ENCODE assay signal across 8 mouse cellular contexts in the genomic region with DNA sequence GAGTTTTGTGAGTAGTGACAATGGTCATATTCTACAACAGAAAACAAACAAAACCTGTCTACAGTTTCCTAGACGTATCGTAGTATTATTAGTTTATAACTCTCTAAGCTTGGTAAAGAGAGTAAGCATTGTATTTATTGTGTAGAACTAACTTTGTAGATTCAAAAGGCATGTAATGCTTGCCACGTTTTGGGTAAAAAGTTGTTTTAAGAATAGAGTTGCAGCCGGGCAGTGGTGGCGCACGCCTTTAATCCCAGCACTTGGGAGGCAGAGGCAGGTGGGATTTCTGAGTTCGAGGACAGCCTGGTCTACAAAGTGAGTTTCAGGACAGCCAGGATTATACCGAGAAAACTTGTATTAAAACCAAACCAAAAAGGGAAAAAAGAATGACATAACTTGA. TPM values are rescaled to one million over a fixed set of nuclear protein-coding genes. Genes with fewer than 3 reads are reported as not detected.
A peak's percentile ranks its signal among the peaks of the same experiment; 100 is the strongest.
DNase-seq lines count a peak whose midpoint lies in the region; ATAC-seq and TF ChIP-seq lines count a peak whose summit lies in the region.

No protein-coding gene starts in this region.

- no peak for TF ChIP-seq CTCF in intestine, postnatal 0 days (IDR thresholded peaks at IDR 0.05; ENCODE audit: low read depth)

- WGBS in embryonic facial prominence, embryonic 13.5 days, result 14% methylated on average over 8 of the region's 8 CpGs
- whole genome bisulfite sequencing in intestine, postnatal 0 days, result 10% methylated on average over 8 of the region's 8 CpGs
- WGBS in neural tube, embryonic 15.5 days, result 15% methylated on average over 8 of the region's 8 CpGs

- peaks cover 22% of the 10 kb centered on the region for H3K36me3 ChIP-seq in megakaryocyte, embryonic 14.5 days (replicated peaks; ENCODE audit: low read length)
- peaks cover 16% of the 10 kb centered on the region for H3K36me3 ChIP-seq in embryonic facial prominence, embryonic 13.5 days
- peaks cover 11% of the 10 kb centered on the region; the same call in 1 of the 2 replicates for H3K36me3 ChIP-seq in intestine, postnatal 0 days (ENCODE audit: control insufficient read depth, insufficient read depth)
- H3K36me3 ChIP-seq in neural tube, embryonic 15.5 days, result no peaks in the 10 kb centered on the region; the same call in 1 of the 2 replicates

- ATAC-seq in megakaryocyte, adult 5-6 weeks (ENCODE audit: poor library complexity, severe bottlenecking), result no peak
- no peak for ATAC-seq in embryonic facial prominence, embryonic 13.5 days (ENCODE audit: insufficient number of reproducible peaks, insufficient read depth, low FRiP score, low TSS enrichment, low read depth)
- no peak for ATAC-seq in intestine, postnatal 0 days
- ATAC-seq in neural tube, embryonic 15.5 days (ENCODE audit: low FRiP score), result no peak

- peak overlapping the region; percentile 86 for H3K9ac ChIP-seq in embryonic facial prominence, embryonic 13.5 days
- peak overlapping the region; percentile 47 for H3K9ac ChIP-seq in intestine, postnatal 0 days (ENCODE audit: low read depth, low read length)
- H3K9ac ChIP-seq in neural tube, embryonic 15.5 days (replicated peaks), result peak overlapping the region; percentile 69

- peak overlapping the region; percentile 99 for H3K4me3 ChIP-seq in megakaryocyte, embryonic 14.5 days (replicated peaks)
- peak overlapping the region; percentile 89 for H3K4me3 ChIP-seq in embryonic facial prominence, embryonic 13.5 days
- peak overlapping the region; percentile 76 for H3K4me3 ChIP-seq in intestine, postnatal 0 days (ENCODE audit: low read depth, low read length)
- H3K4me3 ChIP-seq in neural tube, embryonic 15.5 days (replicated peaks), result peak overlapping the region; percentile 92

- H3K4me1 ChIP-seq in megakaryocyte, embryonic 14.5 days, result peaks cover 39% of the 10 kb centered on the region
- peaks cover 7% of the 10 kb centered on the region for H3K4me1 ChIP-seq in embryonic facial prominence, embryonic 13.5 days
- no peaks in the 10 kb centered on the region; the same call in 1 of the 2 replicates for H3K4me1 ChIP-seq in intestine, postnatal 0 days (replicated peaks; ENCODE audit: control insufficient read depth, insufficient read depth, low read length)
- H3K4me1 ChIP-seq in neural tube, embryonic 15.5 days, result peaks cover 12% of the 10 kb centered on the region

- no peaks in the 10 kb centered on the region for H3K9me3 ChIP-seq in megakaryocyte, embryonic 14.5 days
- no peaks in the 10 kb centered on the region for H3K9me3 ChIP-seq in embryonic facial prominence, embryonic 13.5 days
- no peaks in the 10 kb centered on the region for H3K9me3 ChIP-seq in intestine, postnatal 0 days (ENCODE audit: control insufficient read depth)
- no peaks in the 10 kb centered on the region for H3K9me3 ChIP-seq in neural tube, embryonic 15.5 days (replicated peaks)

- DNase-seq in spleen, adult 18-20 months, result no peak
- no peak for DNase-seq in right cerebral cortex, postnatal 14 days
- DNase-seq in kidney, postnatal 10 days, result no peak

- H3K27ac ChIP-seq in embryonic facial prominence, embryonic 13.5 days, result no peak overlapping the region
- no peak overlapping the region for H3K27ac ChIP-seq in intestine, postnatal 0 days (ENCODE audit: low read depth, low read length)
- H3K27ac ChIP-seq in neural tube, embryonic 15.5 days (replicated peaks), result no peak overlapping the region

- no peaks in the 10 kb centered on the region for H3K27me3 ChIP-seq in megakaryocyte, embryonic 14.5 days (replicated peaks)
- no peaks in the 10 kb centered on the region for H3K27me3 ChIP-seq in embryonic facial prominence, embryonic 13.5 days
- no peaks in the 10 kb centered on the region for H3K27me3 ChIP-seq in intestine, postnatal 0 days (replicated peaks; ENCODE audit: control insufficient read depth, insufficient read depth, low read length)
- H3K27me3 ChIP-seq in neural tube, embryonic 15.5 days (replicated peaks), result no peaks in the 10 kb centered on the region

- peak overlapping the region; percentile 65 for H3K4me2 ChIP-seq in embryonic facial prominence, embryonic 13.5 days
- H3K4me2 ChIP-seq in intestine, postnatal 0 days (replicated peaks; ENCODE audit: low read depth), result peak overlapping the region; percentile 67
- peak overlapping the region; percentile 64 for H3K4me2 ChIP-seq in neural tube, embryonic 15.5 days

RNA-seq across cellular contexts. Expression of a gene that starts 22.4 kb away (rescaled TPM):
- polyA plus RNA-seq in megakaryocyte, embryonic 14.5 days (2012; ENCODE audit: insufficient read depth, low replicate concordance), result 1.1 TPM in 1 of 2 replicates, not detected in the other
- 22.4 and 32.9 TPM in 2 replicates for total RNA-seq in megakaryocyte, adult 5-6 weeks (2015)
- 23.7 and 31.8 TPM in 2 replicates for total RNA-seq in megakaryocyte, adult 5-6 weeks (2017)
- polyA plus RNA-seq in embryonic facial prominence, embryonic 13.5 days (2015; fragmentation: Nextera tagmentation; extraction: Ambion mirVana), result 50.4 and 51.9 TPM in 2 replicates
- 13.0 and 13.8 TPM in 2 replicates for polyA plus RNA-seq in intestine, postnatal 0 days (2015; fragmentation: Nextera tagmentation; extraction: Ambion mirVana)
- 49.3 and 54.1 TPM in 2 replicates for polyA plus RNA-seq in neural tube, embryonic 15.5 days (2015; fragmentation: Nextera tagmentation; extraction: Ambion mirVana)

RNA-seq across cellular contexts. Expression of a gene that starts 22.6 kb away (rescaled TPM):
- polyA plus RNA-seq in megakaryocyte, embryonic 14.5 days (2012; ENCODE audit: insufficient read depth, low replicate concordance), result 0.09 TPM in 1 of 2 replicates, not detected in the other
- total RNA-seq in megakaryocyte, adult 5-6 weeks (2015), result 4.6 and 4.7 TPM in 2 replicates
- 1.8 and 3.1 TPM in 2 replicates for total RNA-seq in megakaryocyte, adult 5-6 weeks (2017)
- polyA plus RNA-seq in embryonic facial prominence, embryonic 13.5 days (2015; fragmentation: Nextera tagmentation; extraction: Ambion mirVana), result 16.9 and 20.6 TPM in 2 replicates
- 11.3 TPM in 2 replicates for polyA plus RNA-seq in intestine, postnatal 0 days (2015; fragmentation: Nextera tagmentation; extraction: Ambion mirVana)
- 14.8 and 16.2 TPM in 2 replicates for polyA plus RNA-seq in neural tube, embryonic 15.5 days (2015; fragmentation: Nextera tagmentation; extraction: Ambion mirVana)

RNA-seq across cellular contexts. Expression of a gene that starts 58.2 kb away (rescaled TPM):
- polyA plus RNA-seq in megakaryocyte, embryonic 14.5 days (2012; ENCODE audit: insufficient read depth, low replicate concordance), result 2.6 and 5.0 TPM in 2 replicates
- 0.40 and 0.73 TPM in 2 replicates for total RNA-seq in megakaryocyte, adult 5-6 weeks (2015)
- 0.81 TPM in 2 replicates for total RNA-seq in megakaryocyte, adult 5-6 weeks (2017)
- 59.8 and 70.1 TPM in 2 replicates for polyA plus RNA-seq in embryonic facial prominence, embryonic 13.5 days (2015; fragmentation: Nextera tagmentation; extraction: Ambion mirVana)
- 38.9 and 41.0 TPM in 2 replicates for polyA plus RNA-seq in intestine, postnatal 0 days (2015; fragmentation: Nextera tagmentation; extraction: Ambion mirVana)
- 86.3 and 97.5 TPM in 2 replicates for polyA plus RNA-seq in neural tube, embryonic 15.5 days (2015; fragmentation: Nextera tagmentation; extraction: Ambion mirVana)

Comparison
In these comparisons a context has a peak if more than half of its experiments do, and no peak if none do; other contexts are left out.
1. RNA of a gene that starts 22.6 kb away (polyA plus RNA-seq): 16.9 to 20.6 TPM in embryonic facial prominence, embryonic 13.5 days, 14.8 to 16.2 TPM in neural tube, embryonic 15.5 days and 11.3 TPM in intestine, postnatal 0 days; 0.09 TPM in megakaryocyte, embryonic 14.5 days; every median in the first group is over 10 times any median in the second.
2. Peak in every context shown above with its lines, with median percentiles within 50 percentile points of each other: H3K4me3 ChIP-seq, H3K4me2 ChIP-seq and H3K9ac ChIP-seq.